ENCODE assay signal across 7 mouse cellular contexts in the genomic region with DNA sequence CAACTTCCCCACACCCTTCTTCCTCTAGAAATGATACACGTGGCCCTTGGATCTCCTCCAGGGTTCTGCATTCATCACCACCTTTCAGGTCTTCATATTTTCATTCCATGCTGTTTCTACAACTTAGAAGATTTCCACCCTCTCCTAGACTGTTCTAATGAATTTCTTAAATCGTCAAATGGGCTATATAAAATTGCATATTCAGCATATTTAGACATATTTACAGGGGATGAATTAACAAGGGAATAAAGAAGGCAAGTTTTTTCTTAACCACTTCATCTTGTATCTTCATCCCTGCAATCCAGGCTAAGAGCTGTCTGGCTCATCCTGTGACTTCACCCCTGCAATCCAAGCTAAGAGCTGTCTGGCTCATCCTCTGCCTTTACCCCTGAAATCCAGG.
"Had no signal": no experiment of that assay in that cellular context is flagged by ENCODE, and none has a peak within 500 bp of the region (broad histone marks: within the 10 kb centered on the region; RNA-seq: fewer than 3 reads in every experiment).

No protein-coding gene starts in this region.

- DNase-seq: right cerebral cortex, postnatal 14 days had no signal

- H3K4me2 ChIP-seq: lung, embryonic 14.5 days; midbrain, embryonic 12.5 days; neural tube, embryonic 12.5 days; stomach, embryonic 15.5 days had no signal

- H3K4me1 ChIP-seq: midbrain, embryonic 10.5 days; midbrain, embryonic 12.5 days; neural tube, embryonic 12.5 days; stomach, embryonic 15.5 days had no signal

- H3K9me3 ChIP-seq: stomach, embryonic 15.5 days had no signal

- H3K27ac ChIP-seq: midbrain, embryonic 10.5 days; midbrain, embryonic 12.5 days; neural tube, embryonic 12.5 days; stomach, embryonic 15.5 days; stomach, postnatal 0 days had no signal

- H3K4me3 ChIP-seq: midbrain, embryonic 10.5 days; midbrain, embryonic 12.5 days; neural tube, embryonic 12.5 days; stomach, embryonic 15.5 days had no signal

- H3K9ac ChIP-seq: lung, embryonic 14.5 days; midbrain, embryonic 12.5 days; neural tube, embryonic 12.5 days; stomach, embryonic 15.5 days had no signal

- H3K27me3 ChIP-seq: neural tube, embryonic 12.5 days; stomach, embryonic 15.5 days had no signal

- H3K36me3 ChIP-seq: midbrain, embryonic 10.5 days; midbrain, embryonic 12.5 days; neural tube, embryonic 12.5 days; stomach, embryonic 15.5 days had no signal
